Mouse (Mus musculus): ENCODE data around the gene B4galnt1. TPM values are rescaled to one million over a fixed set of nuclear protein-coding genes. Genes with fewer than 3 reads are reported as not detected.

B4galnt1 gene
- total and polyA plus RNA-seq, 2 experiments from 2014 or later: 87.8 to 94.4 TPM

DNA sequence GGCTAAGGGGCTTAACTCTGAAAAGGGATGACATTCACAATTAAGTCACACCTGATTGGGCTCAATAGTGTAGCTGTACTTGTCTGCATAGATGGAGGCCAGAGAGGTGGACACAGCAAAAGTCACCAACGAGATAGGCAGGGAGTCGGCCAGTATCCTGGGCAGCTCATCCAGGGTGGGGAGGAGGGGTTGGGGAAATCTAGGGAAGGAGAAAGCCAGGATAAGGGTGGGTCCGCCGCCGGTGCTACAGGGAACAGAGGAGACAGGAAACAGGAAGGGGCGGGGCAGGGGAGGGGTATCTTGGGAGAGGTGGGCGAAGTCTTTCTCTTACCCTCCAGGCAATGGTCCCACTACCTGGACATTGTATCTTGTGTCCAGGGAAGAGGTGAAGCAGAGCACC is 11.7 kb downstream of the B4galnt1 start:
- DNase-seq (no peak), ATAC-seq (no peak)
- no peak for TF ChIP-seq CTCF (IDR thresholded peaks at IDR 0.05; ENCODE audit: low read depth)
- Histone ChIP-seq H3K4me1 (ENCODE audit: insufficient read depth) (peaks cover 7% of the 10 kb centered on the region), H3K27me3 (ENCODE audit: insufficient read depth, low read length) (peaks cover 40% of the 10 kb centered on the region), H3K9ac (no peak overlapping the region), H3K9me3 (ENCODE audit: low read length) (no peaks in the 10 kb centered on the region), H3K36me3 (ENCODE audit: insufficient read depth) (peaks cover 5% of the 10 kb centered on the region), H3K4me2 (ENCODE audit: low read depth) (no peak overlapping the region), H3K27ac (ENCODE audit: low read depth, low read length) (no peak overlapping the region), H3K4me3 (ENCODE audit: low read depth, low read length) (no peak overlapping the region)
- 11% methylated on average over 7 of the region's 7 CpGs for whole genome bisulfite sequencing

DNA sequence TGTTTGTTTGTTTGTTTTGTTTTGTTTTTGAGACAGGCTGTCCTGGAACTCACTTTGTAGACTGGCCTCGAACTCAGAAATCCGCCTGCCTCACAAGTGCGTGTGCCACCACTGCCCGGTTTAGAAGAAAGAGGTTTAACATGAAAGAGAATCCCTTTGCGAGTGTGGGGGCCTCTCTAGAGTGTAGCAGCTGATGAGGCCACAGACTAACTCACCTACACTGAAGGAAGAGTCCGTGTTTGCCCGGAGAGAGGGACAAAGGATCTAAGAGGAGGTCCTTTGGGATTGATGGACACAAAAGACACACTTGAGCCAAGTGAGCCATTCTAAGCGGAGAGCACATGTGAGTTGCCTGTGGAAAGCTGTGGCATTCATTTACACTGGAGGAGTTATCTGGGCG is 12.2 kb downstream of the B4galnt1 start:
- Histone ChIP-seq H3K27me3 (ENCODE audit: insufficient read depth, low read length) (peaks cover 40% of the 10 kb centered on the region), H3K4me3 (ENCODE audit: low read depth, low read length) (no peak overlapping the region; the same call in 1 of the 2 replicates), H3K27ac (ENCODE audit: low read depth, low read length) (no peak overlapping the region), H3K9me3 (ENCODE audit: low read length) (no peaks in the 10 kb centered on the region), H3K36me3 (ENCODE audit: insufficient read depth) (no peaks in the 10 kb centered on the region), H3K4me2 (ENCODE audit: low read depth) (peak overlapping the region; percentile 52; the same call in 1 of the 2 replicates), H3K4me1 (ENCODE audit: insufficient read depth) (peaks cover 7% of the 10 kb centered on the region), H3K9ac (no peak overlapping the region)
- DNase-seq (no peak), ATAC-seq (peak; percentile 21)
- TF ChIP-seq CTCF (IDR thresholded peaks at IDR 0.05; ENCODE audit: low read depth): no peak
- 17% methylated on average over 9 of the region's 9 CpGs for WGBS

DNA sequence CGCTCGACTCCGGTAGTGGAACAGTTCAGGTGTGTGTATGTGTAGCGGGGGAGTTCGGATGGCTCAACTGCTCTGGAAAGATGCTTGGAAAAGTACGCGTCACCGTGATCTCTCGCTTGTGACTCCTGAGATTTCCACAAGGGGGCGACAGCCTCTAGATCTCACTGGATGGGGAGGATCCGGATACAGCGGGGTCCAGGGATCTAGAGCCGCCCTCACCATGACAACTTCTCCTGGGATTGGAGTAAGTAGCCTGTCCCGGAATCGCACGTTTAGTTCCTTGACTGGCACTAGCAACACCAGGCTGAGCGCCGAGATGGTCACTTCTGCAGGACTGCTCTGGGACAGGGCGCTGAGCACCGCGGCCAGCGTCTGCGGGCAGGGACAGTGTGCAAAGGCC is 12.7 kb downstream of the B4galnt1 start:
- WGBS: under 1% methylated on average over 23 of the region's 23 CpGs
- Histone ChIP-seq H3K4me3 (ENCODE audit: low read depth, low read length) (peak overlapping the region; percentile 25; the same call in 1 of the 2 replicates), H3K9me3 (ENCODE audit: low read length) (no peaks in the 10 kb centered on the region), H3K9ac (0 out of 2 replicates have a peak overlapping the region, but pooled peaks have one; percentile 14), H3K27me3 (ENCODE audit: insufficient read depth, low read length) (peaks cover 40% of the 10 kb centered on the region), H3K4me1 (ENCODE audit: insufficient read depth) (peaks cover 7% of the 10 kb centered on the region), H3K36me3 (ENCODE audit: insufficient read depth) (no peaks in the 10 kb centered on the region), H3K27ac (ENCODE audit: low read depth, low read length) (no peak overlapping the region), H3K4me2 (ENCODE audit: low read depth) (peak overlapping the region; percentile 52)
- DNase-seq (peak; percentile 94), ATAC-seq (peak; percentile 87)
- TF ChIP-seq CTCF (IDR thresholded peaks at IDR 0.05; ENCODE audit: low read depth): peak; percentile 91

DNA sequence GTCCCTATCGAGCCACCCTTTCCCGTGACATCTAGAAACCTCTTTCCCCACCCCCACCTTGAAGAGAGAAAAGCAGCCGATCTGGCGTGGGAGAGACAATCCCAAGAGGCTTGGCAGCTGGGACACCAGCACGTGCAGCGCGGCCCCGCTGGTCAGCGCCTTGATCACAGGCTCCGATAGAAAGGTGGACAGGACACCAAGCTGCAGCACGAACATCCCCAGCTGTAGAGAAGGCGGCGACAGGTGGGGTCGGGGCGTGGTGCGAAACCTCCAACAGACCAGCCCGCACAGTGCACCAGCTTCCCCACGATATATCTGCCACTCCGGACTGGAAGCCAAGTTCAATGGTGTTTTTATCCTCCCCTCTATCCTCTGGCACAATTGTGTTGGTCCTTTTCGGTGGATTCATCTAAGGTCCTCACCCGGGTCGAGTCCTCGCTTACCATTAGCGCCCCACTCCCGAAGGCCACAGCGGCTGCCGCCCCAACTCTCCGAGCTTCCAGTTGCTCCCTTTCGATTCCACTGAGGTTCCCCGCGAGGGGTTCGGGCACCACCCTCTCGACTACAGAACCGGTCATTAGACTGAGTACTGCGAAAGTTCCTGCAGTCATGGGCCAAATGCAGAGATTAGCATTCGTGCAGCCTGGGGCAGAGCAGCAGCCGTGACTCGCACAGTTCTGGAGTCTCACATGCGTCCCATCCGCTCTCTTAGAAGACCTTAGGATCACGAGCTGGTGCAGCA is 13.4 kb downstream of the B4galnt1 start:
- Histone ChIP-seq H3K4me2 (ENCODE audit: low read depth) (peak overlapping the region; percentile 52), H3K27ac (ENCODE audit: low read depth, low read length) (no peak overlapping the region), H3K4me3 (ENCODE audit: low read depth, low read length) (peak overlapping the region; percentile 25; the same call in 1 of the 2 replicates), H3K9me3 (ENCODE audit: low read length) (no peaks in the 10 kb centered on the region), H3K36me3 (ENCODE audit: insufficient read depth) (no peaks in the 10 kb centered on the region), H3K27me3 (ENCODE audit: insufficient read depth, low read length) (peaks cover 40% of the 10 kb centered on the region), H3K9ac (0 out of 2 replicates have a peak overlapping the region, but pooled peaks have one; percentile 14), H3K4me1 (ENCODE audit: insufficient read depth) (peaks cover 7% of the 10 kb centered on the region)
- 4% methylated on average over 41 of the region's 41 CpGs for WGBS
- TF ChIP-seq CTCF (IDR thresholded peaks at IDR 0.05; ENCODE audit: low read depth): no peak
- DNase-seq (no peak), ATAC-seq (no peak)

DNA sequence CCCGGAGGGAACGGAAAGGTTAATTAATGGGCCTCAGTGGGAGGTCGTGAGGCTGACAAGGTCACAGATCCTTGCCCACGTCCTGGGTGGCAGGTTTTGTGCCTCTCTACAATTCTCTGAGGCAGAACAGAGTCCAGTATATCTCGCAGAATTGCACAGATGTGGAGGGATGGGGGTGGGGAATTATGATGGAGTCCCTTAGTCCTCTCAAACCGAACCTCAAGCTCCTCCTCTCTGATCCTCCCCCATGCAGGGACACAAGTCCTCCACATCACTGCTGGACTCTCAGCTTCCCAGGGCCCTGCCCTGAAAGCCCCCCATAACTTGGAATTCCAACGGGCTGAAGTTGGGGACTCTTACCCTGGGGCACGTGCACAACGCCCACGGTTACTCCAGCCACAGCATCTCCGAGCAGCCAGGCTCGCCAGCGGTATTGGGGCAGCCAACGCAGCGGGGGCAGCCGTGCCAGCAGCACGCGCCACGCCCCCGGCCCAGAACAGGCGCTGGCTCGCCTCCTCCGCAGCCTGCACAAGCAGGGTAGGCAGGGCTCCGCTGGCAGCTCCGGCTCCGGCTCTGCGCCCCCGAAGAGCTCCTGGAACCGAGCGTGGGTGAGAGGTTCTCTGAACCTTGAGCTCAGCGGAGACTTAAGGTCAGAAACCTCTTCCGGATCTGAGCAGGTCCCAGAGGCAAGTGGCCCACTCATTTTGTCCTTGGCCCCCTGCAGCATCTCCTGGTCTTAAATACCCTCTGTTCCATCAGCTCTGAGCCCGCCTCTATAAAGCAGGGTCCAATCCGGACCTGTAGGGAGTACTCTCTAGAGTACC is 15.1 kb downstream of the B4galnt1 start, which contains the start of gene Slc26a10:
Slc26a10 (minus strand) TSS at position 775 of the 824 bp plus-strand sequence.
- no peaks in the 10 kb centered on the region for H3K9me3 ChIP-seq (ENCODE audit: low read length)
- H3K27me3 ChIP-seq (ENCODE audit: insufficient read depth, low read length): peaks cover 40% of the 10 kb centered on the region
- no peak for TF ChIP-seq CTCF (IDR thresholded peaks at IDR 0.05; ENCODE audit: low read depth)
- H3K4me2 ChIP-seq (ENCODE audit: low read depth): peak within 1 kb of the TSS; percentile 41
- H3K27ac ChIP-seq (ENCODE audit: low read depth, low read length): no peak within 1 kb of the TSS
- DNase-seq (peak; percentile 40), ATAC-seq (peak; percentile 36; the same call in 1 of the 2 replicates)
- 5% methylated on average over 34 of the region's 34 CpGs for WGBS
- no peak within 1 kb of the TSS for H3K9ac ChIP-seq
- peaks cover 7% of the 10 kb centered on the region for H3K4me1 ChIP-seq (ENCODE audit: insufficient read depth)
- H3K36me3 ChIP-seq (ENCODE audit: insufficient read depth): no peaks in the 10 kb centered on the region
- H3K4me3 ChIP-seq (ENCODE audit: low read depth, low read length): 0 out of 2 replicates have a peak within 1 kb of the TSS, but pooled peaks have one; percentile 3

DNA sequence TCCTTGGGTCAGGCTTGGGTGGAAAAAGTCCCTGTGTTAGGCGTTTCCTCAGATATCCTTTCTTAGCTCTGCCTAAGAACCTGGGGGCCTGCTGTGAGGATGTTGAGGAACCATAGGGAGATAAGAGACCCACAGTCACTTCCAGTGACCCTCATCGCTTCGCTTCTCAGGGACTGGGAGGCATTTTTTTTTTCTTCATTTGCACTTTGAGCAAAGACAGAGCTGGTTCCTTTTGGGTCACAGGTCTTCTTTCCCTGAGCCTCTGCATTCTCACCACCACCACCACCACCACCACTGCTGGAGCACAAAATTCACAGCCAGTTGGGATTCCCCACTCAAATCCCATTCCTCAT is 15.6 kb downstream of the B4galnt1 start:
- Histone ChIP-seq H3K4me2 (ENCODE audit: low read depth) (peak overlapping the region; percentile 41; the same call in 1 of the 2 replicates), H3K9me3 (ENCODE audit: low read length) (no peaks in the 10 kb centered on the region)
- 30% methylated on average over 3 of the region's 3 CpGs for WGBS

More for the DNA sequence above, 15.6 kb downstream of the B4galnt1 start:
- no peak overlapping the region for H3K9ac ChIP-seq
- no peaks in the 10 kb centered on the region for H3K36me3 ChIP-seq (ENCODE audit: insufficient read depth)
- TF ChIP-seq CTCF (IDR thresholded peaks at IDR 0.05; ENCODE audit: low read depth): no peak
- no peak overlapping the region for H3K4me3 ChIP-seq (ENCODE audit: low read depth, low read length)
- DNase-seq (no peak), ATAC-seq (no peak)
- H3K4me1 ChIP-seq (ENCODE audit: insufficient read depth): peaks cover 7% of the 10 kb centered on the region
- H3K27ac ChIP-seq (ENCODE audit: low read depth, low read length): no peak overlapping the region
- peaks cover 40% of the 10 kb centered on the region for H3K27me3 ChIP-seq (ENCODE audit: insufficient read depth, low read length)
